Mouse (Mus musculus) limb, embryonic 11.5 days (tissue): Measurements from ENCODE around the gene 5730455P16Rik. TPM values are rescaled to one million over a fixed set of nuclear protein-coding genes. Genes with fewer than 3 reads are reported as not detected.

ENCODE experiments used
- polyA plus RNA-seq: library from polyadenylated mRNA; unstranded; fragments of >200 nt; fragmentation: Nextera tagmentation; extraction: Ambion mirVana; gene quantifications from 2 replicates; pipeline ENCODE4 v1.2.1, GENCODE M21; 2014

The 5730455P16Rik gene
- polyA plus RNA-seq, 1 experiment from 2014 or later = 23.2 TPM

Other genes with a start within 250 kb of the 5730455P16Rik start
- gene Tefm, start 235.9 kb downstream of the 5730455P16Rik start, polyA plus RNA-seq = 30.6 and 33.8 TPM in 2 replicates
- gene Adap2, start 223.9 kb downstream of the 5730455P16Rik start, polyA plus RNA-seq = 0.67 and 0.68 TPM in 2 replicates
- 2.8 and 3.8 TPM in 2 replicates for gene Rnf135, start 194.2 kb downstream of the 5730455P16Rik start, polyA plus RNA-seq
- 55.7 and 59.1 TPM in 2 replicates for gene Rhot1, start 169.0 kb downstream of the 5730455P16Rik start, polyA plus RNA-seq
- 0.56 and 0.60 TPM in 2 replicates for gene Rhbdl3, start 77.1 kb downstream of the 5730455P16Rik start, polyA plus RNA-seq
- 343 and 367 TPM in 2 replicates for gene Zfp207, start 5.2 kb upstream of the 5730455P16Rik start, polyA plus RNA-seq
- gene Psmd11, start 50.6 kb upstream of the 5730455P16Rik start, polyA plus RNA-seq = 316 and 334 TPM in 2 replicates
- gene Cdk5r1, start 99.0 kb upstream of the 5730455P16Rik start, polyA plus RNA-seq = 1.9 and 2.1 TPM in 2 replicates